In genomic region chr13:107535213-107535612, GRCm38 (mm10) we compare ENCODE assay signal across 26 mouse cellular contexts.
"Had no signal": no experiment of that assay in that cellular context is flagged by ENCODE, and none has a peak within 500 bp of the region (broad histone marks: within the 10 kb centered on the region; RNA-seq: fewer than 3 reads in every experiment).

No protein-coding gene starts in this region.

- H3K27me3 ChIP-seq: heart, embryonic 12.5 days; hindbrain, embryonic 12.5 days; intestine, embryonic 15.5 days; kidney, embryonic 15.5 days; limb, embryonic 13.5 days; limb, embryonic 15.5 days had no signal

- DNase-seq: gastrocnemius, adult 2 months; gastrocnemius, postnatal 10 days; gastrocnemius, postnatal 25 days; heart, adult 18-20 months; heart, postnatal 10 days; heart, postnatal 4 days; kidney, adult 18-20 months; kidney, adult 8-10 months; kidney, postnatal 14 days; kidney, postnatal 36 days; layer of hippocampus, adult 9-11 months; layer of hippocampus, postnatal 36 days; left cerebral cortex, postnatal 4 days had no signal

- ATAC-seq: hindbrain, embryonic 16.5 days; inflammation-experienced regulatory T-cells, adult 6 months; intestine, embryonic 15.5 days; intestine, postnatal 0 days had no signal

- H3K4me1 ChIP-seq: heart, embryonic 10.5 days; heart, embryonic 12.5 days; intestine, embryonic 15.5 days; kidney, embryonic 15.5 days; limb, embryonic 13.5 days; limb, embryonic 15.5 days had no signal

- H3K36me3 ChIP-seq: heart, embryonic 10.5 days; heart, embryonic 12.5 days; hindbrain, embryonic 10.5 days; hindbrain, embryonic 12.5 days; intestine, embryonic 15.5 days; kidney, embryonic 15.5 days; limb, embryonic 13.5 days; limb, embryonic 15.5 days had no signal

- H3K4me3 ChIP-seq: gastrocnemius, adult 2 months; heart, embryonic 10.5 days; heart, embryonic 12.5 days; hindbrain, embryonic 10.5 days; hindbrain, embryonic 12.5 days; intestine, embryonic 15.5 days; kidney, embryonic 15.5 days; limb, embryonic 13.5 days; limb, embryonic 15.5 days had no signal

- H3K9ac ChIP-seq: heart, embryonic 12.5 days; hindbrain, embryonic 12.5 days; hindbrain, embryonic 14.5 days; intestine, embryonic 15.5 days; kidney, embryonic 15.5 days; limb, embryonic 13.5 days; limb, embryonic 15.5 days had no signal

- H3K27ac ChIP-seq: gastrocnemius, adult 2 months; heart, embryonic 10.5 days; hindbrain, embryonic 10.5 days; hindbrain, embryonic 12.5 days; hindbrain, embryonic 14.5 days; intestine, embryonic 15.5 days; kidney, embryonic 15.5 days; kidney, postnatal 0 days; limb, embryonic 13.5 days; limb, embryonic 15.5 days had no signal

- H3K9me3 ChIP-seq: heart, embryonic 10.5 days; heart, embryonic 12.5 days; hindbrain, embryonic 10.5 days; hindbrain, embryonic 12.5 days; intestine, embryonic 15.5 days; kidney, embryonic 15.5 days; limb, embryonic 13.5 days; limb, embryonic 15.5 days had no signal
